Mouse (Mus musculus): ENCODE results near the gene Gm45808.

GRCm38 (mm10) chr7:45467090-45467670, 19.4 kb downstream of the Gm45808 start:
- TF ChIP-seq CTCF (IDR thresholded peaks at IDR 0.05; ENCODE audit: low read depth), result no peak
- no peak for TF ChIP-seq EP300 (IDR thresholded peaks at IDR 0.05; ENCODE audit: low read depth)

All from heart, postnatal 0 days (tissue).